Mouse (Mus musculus) spleen, postnatal 36 days (tissue): Measurements from ENCODE around the gene Igfbp2.

ENCODE experiments used
- DNase-seq, 2 experiments: peaks; one replicate each; pipeline ENCODE4 v3.0.0; 2022; ENCODE audit warnings: low spot score in 2 of 2, mixed read lengths in 1 of 2

The Igfbp2 gene

GRCm38 (mm10) chr1:72815184-72815583, 9.1 kb upstream of the Igfbp2 start:
- DNase-seq, result no peak

DNA sequence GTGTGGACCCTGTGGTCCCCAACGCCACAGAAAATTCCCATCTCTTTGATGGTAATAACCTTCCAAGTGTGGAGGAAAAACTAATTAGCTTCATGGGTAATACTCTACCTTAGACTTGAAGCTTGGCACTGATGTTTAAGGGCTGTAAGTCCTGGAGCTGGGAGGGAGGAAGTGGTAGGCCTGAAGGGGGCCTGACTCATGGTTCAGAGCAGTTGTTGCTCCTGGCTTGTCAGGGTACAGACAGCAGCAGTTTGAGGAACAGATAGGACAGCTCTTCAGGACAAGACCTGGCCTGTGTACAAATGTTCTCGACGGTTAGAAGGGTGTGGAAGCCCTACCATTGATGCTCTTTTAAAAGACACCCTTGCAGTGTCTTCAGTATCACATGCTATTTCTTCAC, 8.7 kb upstream of the Igfbp2 start:
- no peak for DNase-seq

- DNase-seq, result no peak
Observed at GRCm38 (mm10) chr1:72819995-72820394, 4.3 kb upstream of the Igfbp2 start.

DNA sequence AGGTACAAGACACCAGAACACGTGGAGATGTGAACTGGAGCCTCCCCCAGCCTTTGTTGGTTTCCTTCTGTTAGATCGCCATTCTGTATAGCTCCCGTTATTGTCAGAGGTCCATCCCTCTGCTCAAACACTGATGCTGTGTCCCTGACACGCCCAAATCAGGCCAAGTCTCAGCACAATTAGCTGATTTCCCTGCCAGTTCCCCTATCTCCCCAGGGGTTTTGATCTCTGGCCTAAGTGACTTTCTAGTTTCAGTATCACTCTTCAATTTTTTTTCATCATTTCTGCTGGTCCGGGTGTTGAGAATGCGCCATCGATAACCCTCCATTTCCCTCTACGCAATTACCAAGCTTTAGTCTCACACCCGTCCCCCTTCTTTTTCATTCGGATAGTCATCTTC, 1.4 kb upstream of the Igfbp2 start:
- DNase-seq, result no peak

DNA sequence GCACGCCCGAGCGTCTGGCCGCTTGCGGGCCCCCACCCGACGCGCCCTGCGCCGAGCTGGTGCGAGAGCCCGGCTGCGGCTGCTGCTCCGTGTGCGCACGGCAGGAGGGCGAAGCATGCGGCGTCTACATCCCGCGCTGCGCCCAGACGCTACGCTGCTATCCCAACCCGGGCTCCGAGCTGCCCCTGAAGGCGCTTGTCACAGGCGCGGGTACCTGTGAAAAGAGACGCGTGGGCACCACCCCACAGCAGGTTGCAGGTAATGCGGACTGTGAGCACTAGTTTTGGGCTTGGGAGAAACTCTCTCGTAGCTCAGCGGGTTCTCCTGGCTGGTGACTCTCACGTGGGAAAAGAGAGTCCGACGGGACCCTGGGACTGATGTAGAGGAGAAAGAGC, 401 bp downstream of the Igfbp2 start:
- DNase-seq, result no peak

- DNase-seq, result no peak
Observed at GRCm38 (mm10) chr1:72825286-72825685, 983 bp downstream of the Igfbp2 start.

GRCm38 (mm10) chr1:72825921-72826320, 1.6 kb downstream of the Igfbp2 start:
- no peak for DNase-seq

- DNase-seq, result no peak
Observed at GRCm38 (mm10) chr1:72826446-72826845, 2.1 kb downstream of the Igfbp2 start.

DNA sequence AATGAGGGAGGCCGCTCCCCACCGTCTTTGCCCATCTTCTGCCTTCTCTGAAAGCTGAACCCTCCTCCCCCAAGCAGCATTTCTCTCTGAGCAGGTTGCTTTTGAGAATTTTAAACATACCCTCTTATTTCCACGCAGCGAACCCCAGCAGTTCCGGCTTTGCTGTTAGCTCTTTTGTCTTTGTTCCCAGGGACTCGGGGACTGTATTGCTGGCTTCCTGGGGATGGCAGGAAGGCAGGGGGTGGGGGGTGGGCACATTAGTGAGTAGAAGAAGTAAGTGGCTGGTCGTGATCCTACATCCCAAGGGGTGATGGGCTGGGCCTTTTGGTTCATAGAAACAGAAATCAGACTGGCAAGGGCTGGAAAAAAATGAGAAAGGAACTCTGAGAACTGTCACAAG, 2.6 kb downstream of the Igfbp2 start:
- no peak for DNase-seq

- no peak for DNase-seq
Observed at GRCm38 (mm10) chr1:72827411-72828315, 3.4 kb downstream of the Igfbp2 start.

DNA sequence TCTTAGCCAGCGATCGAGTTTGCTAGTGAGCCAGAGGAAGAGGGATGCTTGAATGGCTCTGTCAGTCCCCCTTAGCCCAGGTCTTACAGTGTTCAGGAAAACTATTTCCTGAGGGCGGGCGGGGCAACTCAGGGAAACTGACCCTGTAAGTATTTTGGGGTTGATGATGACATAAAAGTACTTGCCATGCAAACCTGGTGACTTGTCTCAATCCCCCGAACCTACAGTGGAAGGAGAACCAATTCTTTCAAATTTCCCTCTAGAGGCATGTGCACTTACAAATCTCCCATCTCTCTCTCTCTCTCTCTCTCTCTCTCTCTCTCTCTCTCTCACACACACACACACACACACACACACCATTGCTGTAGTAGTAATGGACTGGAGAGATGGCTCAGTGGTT, 4.5 kb downstream of the Igfbp2 start:
- no peak for DNase-seq

GRCm38 (mm10) chr1:72830485-72830884, 6.2 kb downstream of the Igfbp2 start:
- DNase-seq, result no peak

DNA sequence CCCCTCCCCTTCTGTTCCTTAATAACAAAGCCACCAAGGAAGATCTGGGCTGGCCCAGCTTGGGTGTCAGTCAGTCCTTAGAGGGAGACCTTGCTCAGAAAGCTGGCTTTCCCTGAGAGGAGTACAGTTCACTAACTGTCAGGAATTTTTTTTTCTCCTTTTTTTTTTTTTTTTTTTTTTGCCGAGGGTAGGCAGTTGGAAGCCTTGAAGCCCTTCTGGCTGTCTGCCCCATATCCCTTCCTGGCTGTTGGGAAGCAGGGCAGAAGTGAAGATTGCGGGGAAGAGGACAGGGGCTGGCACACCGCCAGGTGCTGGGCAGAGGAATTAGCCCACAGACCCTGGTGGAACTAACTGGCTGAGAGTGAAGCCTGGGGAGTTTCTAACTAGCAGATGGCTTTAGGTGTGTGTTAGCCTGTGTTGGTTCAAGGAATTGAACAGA, 8.4 kb downstream of the Igfbp2 start:
- DNase-seq, result no peak

DNA sequence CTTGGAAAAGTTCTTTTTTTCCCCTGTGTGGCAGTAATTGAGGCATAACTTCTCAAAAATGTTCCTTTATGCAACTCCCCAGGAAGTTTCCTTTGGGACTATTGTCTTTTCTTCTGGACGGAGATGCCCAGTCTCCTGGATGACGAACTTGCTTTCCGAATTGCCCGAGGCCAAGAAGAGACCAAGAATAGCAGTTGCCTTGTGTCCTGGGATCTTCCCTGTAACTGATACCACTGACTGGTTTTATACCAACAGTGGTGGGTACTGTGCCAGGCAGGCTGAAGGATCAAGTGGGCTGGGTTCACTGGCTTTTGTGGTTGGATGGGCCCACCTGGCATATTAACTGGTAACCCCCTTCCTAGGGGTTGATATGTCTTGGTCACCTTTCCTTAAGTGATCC, 9.3 kb downstream of the Igfbp2 start:
- DNase-seq, result no peak

GRCm38 (mm10) chr1:72839356-72839755, 15.1 kb downstream of the Igfbp2 start:
- DNase-seq, result no peak

DNA sequence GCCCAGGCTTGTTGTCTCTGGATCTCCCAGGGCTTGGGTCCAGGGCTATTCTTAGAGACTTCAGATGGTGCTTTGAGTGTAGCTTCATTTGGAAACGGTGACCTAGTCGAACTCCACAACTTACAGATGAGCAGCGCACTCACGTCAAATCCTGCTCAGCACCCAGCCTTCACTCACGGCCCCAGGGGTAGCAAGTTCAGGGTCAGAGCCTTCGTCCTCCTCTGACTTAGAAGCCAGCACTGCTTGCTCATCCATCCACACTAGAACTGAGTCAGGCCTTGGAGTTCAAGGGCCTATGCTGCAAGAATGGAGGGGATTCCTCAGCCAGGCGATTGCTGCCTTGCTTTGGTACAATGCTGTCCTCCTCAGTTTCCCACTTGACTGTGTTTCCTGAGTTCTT, 15.5 kb downstream of the Igfbp2 start:
- no peak for DNase-seq

DNA sequence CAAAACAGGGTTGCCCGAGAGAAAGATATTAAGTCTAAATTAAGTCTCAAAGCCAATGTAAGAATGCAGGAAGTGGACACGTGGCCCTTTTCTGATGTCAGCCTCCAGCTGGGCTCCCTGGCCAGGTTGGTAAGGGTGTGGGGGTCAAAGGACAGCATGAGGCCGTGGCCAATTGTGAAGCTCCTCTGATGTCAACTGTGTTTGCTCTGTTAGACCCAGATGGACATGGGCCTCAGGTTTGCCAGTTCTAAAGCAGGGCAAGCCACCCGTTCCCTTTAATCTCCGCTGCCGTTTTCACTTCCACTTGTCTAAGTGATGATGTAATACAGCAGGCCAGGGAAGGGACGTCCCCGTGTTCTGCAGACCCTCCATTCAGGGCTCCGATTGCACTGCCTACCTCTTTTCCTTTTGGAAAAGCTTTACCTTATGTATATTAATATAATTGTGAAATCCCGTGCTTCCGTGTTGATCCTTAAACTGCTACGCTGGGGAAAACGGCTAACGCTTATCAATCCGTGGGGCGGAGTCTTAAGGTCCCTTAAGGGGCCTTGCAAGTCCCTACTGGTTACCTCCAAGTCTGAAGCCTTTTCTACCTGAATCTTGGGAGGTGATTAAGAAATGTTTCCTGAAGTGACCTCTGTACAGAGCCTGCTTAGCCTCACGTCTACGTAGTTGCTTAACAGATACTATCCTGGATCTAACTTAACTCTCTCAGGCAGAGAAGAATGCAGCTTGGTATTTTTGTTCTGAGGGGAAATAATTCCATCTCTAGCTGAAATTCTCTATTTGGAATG, 18.6 kb downstream of the Igfbp2 start:
- DNase-seq, result no peak

- no peak for DNase-seq
Observed at GRCm38 (mm10) chr1:72844675-72845074, 20.4 kb downstream of the Igfbp2 start.

GRCm38 (mm10) chr1:72847849-72848380, 23.6 kb downstream of the Igfbp2 start:
- no peak for DNase-seq

DNA sequence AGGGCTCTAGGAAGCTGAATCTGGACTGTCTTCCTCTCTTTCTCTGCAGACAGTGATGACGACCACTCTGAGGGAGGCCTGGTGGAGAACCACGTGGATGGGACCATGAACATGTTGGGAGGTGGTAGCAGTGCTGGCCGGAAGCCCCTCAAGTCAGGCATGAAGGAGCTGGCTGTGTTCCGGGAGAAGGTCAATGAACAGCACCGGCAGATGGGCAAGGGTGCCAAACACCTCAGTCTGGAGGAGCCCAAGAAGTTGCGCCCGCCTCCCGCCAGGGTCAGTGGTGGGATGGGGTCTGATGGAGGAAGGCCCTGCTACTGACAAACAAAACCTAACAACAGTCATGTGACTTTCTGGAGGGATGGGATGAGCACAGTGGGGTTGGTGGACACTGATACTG, 24.7 kb downstream of the Igfbp2 start:
- no peak for DNase-seq

GRCm38 (mm10) chr1:72853759-72854158, 29.5 kb downstream of the Igfbp2 start:
- DNase-seq, result no peak

DNA sequence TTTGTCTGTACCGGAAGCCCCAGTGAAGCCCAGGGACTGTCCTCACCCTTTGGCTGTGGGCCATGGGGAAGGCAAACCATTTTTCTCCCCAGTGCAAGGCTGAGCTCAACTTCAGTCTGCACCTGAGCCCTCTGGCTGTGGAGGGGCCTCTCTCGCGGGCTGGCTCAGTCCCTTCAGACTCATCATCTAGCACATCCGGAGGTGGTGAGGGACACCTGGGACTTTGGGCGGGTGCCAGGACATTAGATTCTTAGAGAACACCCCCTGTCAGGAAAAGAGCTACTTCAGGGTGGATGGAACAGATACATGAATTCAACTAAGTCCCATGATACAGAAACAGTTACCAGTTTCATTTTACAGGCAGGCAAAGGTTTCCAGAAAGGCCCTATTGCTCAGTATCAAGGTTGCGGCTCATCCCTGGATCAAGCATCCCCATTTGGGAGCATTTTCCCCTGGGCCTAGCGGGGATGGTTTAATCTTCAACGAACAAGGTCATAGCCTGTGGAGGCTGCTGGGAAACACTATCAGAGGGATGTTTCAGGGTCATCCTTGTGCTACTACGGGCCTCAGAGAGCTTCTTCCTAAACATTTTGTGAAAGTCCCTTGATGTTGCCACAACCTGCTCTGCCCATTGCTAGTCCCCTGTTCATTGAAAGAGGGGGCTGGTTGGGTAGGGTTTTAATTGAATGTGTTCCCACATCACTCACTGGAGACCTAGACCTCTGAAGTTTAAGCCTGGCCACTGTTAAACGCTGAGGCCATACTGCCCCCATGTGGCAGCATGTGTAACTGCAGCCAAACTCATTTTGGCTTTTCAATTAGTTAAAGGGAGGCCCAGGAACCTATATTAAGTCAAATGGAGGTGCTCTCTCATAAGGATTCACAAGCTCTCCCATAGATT, 30.3 kb downstream of the Igfbp2 start:
- DNase-seq, result no peak
